Mouse (Mus musculus) embryonic stem cell, embryonic (primary cell): Measurements from ENCODE around the gene Stt3b.

Source experiments
- CTCF ChIA-PET, 4 experiments: fragments of 300-600 bp in 2 of 4; fragments of 350-600 bp in 2 of 4; sonication (Branson Sonifier 250); formaldehyde crosslinking; loops; one replicate each; lab custom pipeline; 2022; ENCODE audit warnings: inconsistent platforms in 2 of 4; lab: Charles Lee
- POLR2A ChIA-PET, 4 experiments: fragments of 300-600 bp in 2 of 4; fragments of 350-600 bp in 2 of 4; sonication (Branson Sonifier 250); formaldehyde crosslinking; loops; one replicate each; lab custom pipeline; 2022; ENCODE audit warnings: antibody characterized with exemption in 4 of 4, inconsistent platforms in 1 of 4; lab: Charles Lee

Stt3b gene

DNA sequence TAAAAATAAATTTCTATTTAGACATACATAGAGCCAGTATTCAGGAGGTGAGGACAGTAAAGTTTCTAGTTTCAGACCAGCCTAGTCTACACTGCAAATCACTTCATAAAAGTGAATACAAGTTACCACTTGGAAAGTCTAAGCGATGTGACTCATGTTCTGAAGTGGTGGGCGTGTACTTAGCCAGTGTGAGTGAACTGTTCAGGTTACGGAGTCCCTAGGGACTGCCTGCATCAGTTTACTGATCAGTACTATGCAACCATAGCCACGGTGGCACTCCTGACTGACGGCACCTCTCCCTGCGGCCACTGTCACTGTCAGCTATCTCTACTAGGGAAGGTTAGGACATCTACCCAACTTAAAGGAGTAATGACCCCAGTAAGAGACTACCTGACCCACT lies 65.1 kb downstream of the Stt3b start:
- POLR2A ChIA-PET, result interaction anchor here in 1 of 4 experiments (1.1 to 1.3 kb wide), 2 partner anchors 13 to 16 kb away, joined by 3 to 4 read pairs; no protein-coding TSS in a partner anchor
- CTCF ChIA-PET, result no interaction called here

DNA sequence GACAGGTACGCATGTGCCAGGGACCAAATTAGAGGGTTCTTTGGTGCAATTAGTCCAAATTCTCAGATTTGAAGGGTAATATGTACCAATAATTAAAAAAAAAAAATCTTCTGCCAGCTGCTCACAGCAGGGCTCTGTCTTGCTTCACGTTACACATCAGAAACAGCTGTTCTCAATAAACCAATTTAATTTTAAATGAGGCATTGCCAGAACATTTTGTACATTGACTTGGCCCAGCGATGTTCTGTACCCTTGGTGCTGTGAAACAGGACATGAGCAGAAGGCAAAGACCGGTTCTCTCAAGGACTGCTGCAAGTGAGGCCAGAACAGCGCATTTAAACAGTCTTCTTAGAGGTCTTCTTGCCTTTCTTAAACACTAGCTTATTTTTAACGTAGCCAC lies 66.6 kb downstream of the Stt3b start:
- CTCF ChIA-PET, result interaction anchor here in 1 of 4 experiments (0.9 kb wide), 1 partner anchor 28 kb away, joined by 3 read pairs; no protein-coding TSS in a partner anchor

DNA sequence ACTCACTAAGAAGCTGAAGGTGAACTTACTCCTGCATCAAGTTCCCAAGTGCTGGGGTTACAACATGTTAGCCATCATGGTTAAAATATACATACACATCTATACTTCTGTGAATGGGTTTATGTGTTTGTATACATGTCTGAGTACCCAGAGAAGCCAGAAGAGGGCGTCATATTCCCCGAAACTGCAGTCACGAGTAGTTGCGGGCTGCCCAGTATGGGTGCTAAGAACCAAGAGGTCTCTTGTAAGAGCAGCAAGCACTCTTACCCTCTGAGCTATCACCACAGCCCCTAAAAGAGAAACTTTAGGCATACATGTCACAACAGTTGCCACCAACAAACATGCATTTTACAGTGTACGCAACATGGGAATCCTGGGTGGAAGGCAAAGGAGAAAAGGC lies 70.4 kb downstream of the Stt3b start:
- CTCF ChIA-PET, result interaction anchor here in 3 of 4 experiments (0.6 to 1.2 kb wide), 6 partner anchors 15 to 438 kb away, joined by 3 to 4 read pairs (median 3); no protein-coding TSS in a partner anchor
- POLR2A ChIA-PET, result interaction anchor here in 3 of 4 experiments (0.5 to 2.1 kb wide), 8 partner anchors 8 to 249 kb away, joined by 3 to 8 read pairs (median 4); partner anchors contain the start of gene Stt3b (in 1 of the 3)

More for the DNA sequence above, 66.6 kb downstream of the Stt3b start:
- POLR2A ChIA-PET, result interaction anchor here in 2 of 4 experiments (0.9 to 2.2 kb wide), 4 partner anchors 29 to 74 kb away, joined by 3 to 6 read pairs (median 6); partner anchors contain the start of gene Stt3b (in 2 of the 2)

DNA sequence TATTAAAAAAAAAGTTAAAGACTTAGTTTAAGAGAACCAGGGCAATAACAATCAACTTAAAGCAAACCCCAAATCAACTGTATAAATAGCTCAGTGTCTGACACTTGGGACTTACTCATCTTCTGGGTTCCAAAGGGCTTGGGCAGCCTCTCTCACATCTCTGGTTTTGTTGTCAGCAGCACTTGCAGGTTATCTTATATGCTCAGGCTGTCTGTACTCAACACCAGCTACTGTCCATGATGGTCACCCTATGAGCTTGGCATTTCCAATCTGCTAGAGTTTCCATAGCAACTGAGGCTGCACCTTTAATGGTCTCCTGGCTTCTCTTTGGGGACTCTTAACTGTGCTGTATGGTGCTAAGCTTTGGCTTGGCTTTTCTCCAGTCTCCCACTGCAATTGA lies 72.3 kb downstream of the Stt3b start:
- POLR2A ChIA-PET, result interaction anchor here in 2 of 4 experiments (0.8 to 1.2 kb wide), 7 partner anchors 9 to 45 kb away, joined by 3 to 5 read pairs (median 3); no protein-coding TSS in a partner anchor
- CTCF ChIA-PET, result interaction anchor here in 1 of 4 experiments (0.7 kb wide), 1 partner anchor 9 kb away, joined by 4 read pairs; no protein-coding TSS in a partner anchor

DNA sequence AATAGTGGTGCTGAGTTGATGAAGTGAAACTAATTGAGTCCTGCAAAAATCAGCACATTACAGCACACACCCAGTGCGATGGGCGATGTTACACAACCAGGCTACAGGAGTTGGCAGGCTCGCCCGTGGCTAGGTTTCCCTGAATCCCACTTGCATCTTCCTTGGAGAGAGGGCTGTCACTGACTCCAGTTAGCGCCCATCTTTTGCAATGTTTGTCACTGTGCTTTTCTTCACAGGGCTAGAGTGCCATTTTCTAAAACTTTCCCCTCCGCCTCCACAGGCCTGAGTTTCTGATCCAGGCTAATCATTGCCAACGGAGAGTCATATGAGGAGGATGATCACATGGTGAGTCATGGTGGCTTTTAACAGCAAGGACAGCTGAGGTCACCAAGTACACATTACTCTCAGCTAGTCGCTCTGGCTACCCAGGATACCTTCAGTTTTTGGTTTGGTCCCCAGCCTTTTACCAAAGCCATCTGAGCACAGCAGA lies 73.8 kb downstream of the Stt3b start:
- CTCF ChIA-PET, result no interaction called here
- POLR2A ChIA-PET, result no interaction called here

DNA sequence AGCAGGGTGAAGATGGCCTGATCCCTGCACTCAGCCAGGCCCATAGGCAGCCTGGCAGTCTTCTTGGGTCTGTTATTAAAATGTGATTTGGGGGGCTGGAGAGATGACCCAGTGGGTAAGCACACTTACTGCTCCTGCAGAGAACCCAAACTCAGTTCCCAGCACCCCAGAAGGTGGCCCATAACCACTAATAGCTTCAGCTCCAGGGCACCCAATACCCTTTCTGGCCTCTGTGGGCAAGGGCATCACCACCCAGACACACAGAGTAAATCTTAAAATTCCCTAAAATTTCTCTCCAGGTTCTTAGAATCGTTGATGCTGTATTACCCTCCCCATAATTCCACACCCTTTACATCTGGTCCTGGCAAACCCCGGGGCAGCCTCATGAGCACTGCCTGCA lies 75.7 kb downstream of the Stt3b start:
- ChIA-PET CTCF (interaction anchor here in 2 of 4 experiments (0.6 to 0.7 kb wide), 2 partner anchors 36 to 351 kb away, joined by 3 to 5 read pairs; no protein-coding TSS in a partner anchor), POLR2A (interaction anchor here in 1 of 4 experiments (1.4 kb wide), 1 partner anchor 19 kb away, joined by 3 read pairs; no protein-coding TSS in a partner anchor)

DNA sequence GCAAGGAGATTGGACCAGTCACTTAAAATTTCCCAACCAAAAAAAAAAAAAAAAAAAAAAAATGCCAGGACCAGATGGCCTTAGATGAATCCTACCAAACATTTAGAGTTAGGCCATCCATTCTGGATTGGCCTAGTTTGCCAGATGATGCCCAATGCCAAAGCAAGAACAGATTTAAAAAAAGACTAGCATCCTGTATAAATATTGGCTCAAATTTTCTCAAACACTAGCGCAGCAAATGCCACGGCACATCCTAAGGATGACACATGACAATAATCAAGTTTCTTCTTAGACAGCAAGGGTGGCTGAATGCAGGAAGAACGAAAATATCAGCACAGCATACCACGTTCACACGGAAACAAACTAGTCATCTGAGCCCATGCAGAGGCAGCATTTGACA lies 76.5 kb downstream of the Stt3b start:
- ChIA-PET CTCF (no interaction called here), POLR2A (interaction anchor here in 1 of 4 experiments (1.4 kb wide), 1 partner anchor 20 kb away, joined by 3 read pairs; no protein-coding TSS in a partner anchor)

DNA sequence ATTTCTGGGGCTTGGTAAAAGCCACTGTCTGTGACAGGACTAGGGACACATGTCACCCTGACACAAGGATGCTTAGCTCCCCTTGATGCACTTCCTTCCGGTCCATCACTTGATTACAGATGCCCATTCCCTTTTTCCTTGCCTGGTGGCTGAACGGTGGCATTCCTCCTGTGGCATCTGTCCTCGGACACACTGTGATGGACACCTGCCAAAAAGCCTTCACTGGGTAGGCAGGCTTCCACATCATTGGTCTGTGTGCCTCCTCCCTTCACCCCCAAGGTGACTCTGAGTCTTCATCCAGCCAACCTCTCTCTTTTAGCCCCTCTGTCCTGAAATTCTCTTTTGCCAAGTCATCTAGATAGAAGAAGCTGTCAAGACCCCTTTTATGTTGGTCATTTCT lies 78.7 kb downstream of the Stt3b start:
- ChIA-PET CTCF (interaction anchor here in 2 of 4 experiments (0.6 to 1.2 kb wide), 2 partner anchors 17 to 62 kb away, joined by 3 read pairs; no protein-coding TSS in a partner anchor), POLR2A (interaction anchor here in 3 of 4 experiments (0.8 to 2.1 kb wide), 6 partner anchors 9 to 79 kb away, joined by 3 to 6 read pairs (median 4); partner anchors contain the start of gene Stt3b (in 1 of the 3))

DNA sequence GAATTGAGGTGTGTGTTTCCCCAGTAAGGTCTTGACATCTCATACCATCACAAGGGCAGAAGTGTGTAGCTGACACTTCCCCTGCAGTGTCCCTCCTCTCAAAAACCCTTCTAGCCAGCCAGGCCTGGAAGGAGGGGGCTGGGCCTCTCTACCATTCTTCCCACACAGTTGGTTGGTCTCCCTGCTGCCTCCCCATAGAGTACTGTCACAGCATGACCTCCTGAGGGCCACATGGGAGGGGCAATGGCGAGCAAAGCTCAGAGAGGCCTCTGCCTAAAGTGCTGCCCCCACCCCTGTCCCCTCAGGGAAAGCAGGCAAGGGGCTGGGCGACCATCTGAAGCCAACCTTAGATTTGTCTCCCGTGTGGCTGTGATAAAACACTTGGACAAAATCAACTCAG lies 80.1 kb downstream of the Stt3b start:
- ChIA-PET POLR2A (interaction anchor here in 3 of 4 experiments (0.6 to 2.5 kb wide), 10 partner anchors 9 to 82 kb away, joined by 3 to 14 read pairs (median 4); partner anchors contain the start of gene Stt3b (in 1 of the 3)), CTCF (interaction anchor here in 2 of 4 experiments (0.6 to 0.7 kb wide), 2 partner anchors 15 to 37 kb away, joined by 3 read pairs; no protein-coding TSS in a partner anchor)

DNA sequence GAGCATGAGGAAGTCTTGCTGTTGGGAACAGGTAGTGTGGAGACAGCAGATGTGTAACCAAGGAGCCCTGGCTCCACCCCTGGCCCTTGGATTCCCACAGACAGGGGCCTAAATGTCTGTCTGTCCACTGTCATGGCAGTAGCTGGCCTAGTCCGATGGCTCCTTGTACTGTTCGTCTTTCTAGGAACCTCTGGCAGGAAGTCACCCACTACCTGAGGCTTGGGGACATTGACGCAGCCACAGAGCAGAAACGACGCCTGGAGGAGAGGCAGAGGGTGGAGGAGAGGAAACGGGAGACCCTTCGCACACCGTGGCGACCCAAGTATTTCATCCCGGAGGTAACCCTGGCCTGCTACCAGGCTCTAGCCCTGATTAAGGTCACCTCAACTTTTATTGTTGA lies 80.5 kb downstream of the Stt3b start:
- POLR2A ChIA-PET, result interaction anchor here in 3 of 4 experiments (0.6 to 2.5 kb wide), 8 partner anchors 10 to 645 kb away, joined by 3 to 14 read pairs (median 4); no protein-coding TSS in a partner anchor
- CTCF ChIA-PET, result interaction anchor here in 2 of 4 experiments (0.6 to 1.2 kb wide), 5 partner anchors 8 to 181 kb away, joined by 3 to 4 read pairs (median 3); no protein-coding TSS in a partner anchor

DNA sequence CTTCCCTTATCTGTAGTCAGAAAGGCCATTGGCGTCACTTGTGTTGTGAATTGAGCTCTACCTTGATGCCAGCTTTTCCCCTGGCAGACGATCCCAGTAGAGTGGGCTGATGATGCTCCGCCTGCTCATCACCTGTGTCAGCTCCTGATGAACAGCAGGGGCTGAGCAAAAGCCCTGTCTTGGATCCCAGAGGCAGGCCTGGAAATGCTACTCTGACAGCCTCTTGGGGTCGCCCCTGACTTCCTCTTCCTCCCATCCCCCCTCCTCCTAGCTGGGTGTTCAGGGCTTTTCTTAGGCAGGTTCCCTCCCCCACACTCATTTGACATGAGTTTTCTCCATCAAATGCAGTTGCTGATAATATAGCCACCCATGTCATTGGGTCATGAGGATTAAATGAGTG lies 81.1 kb downstream of the Stt3b start:
- ChIA-PET POLR2A (interaction anchor here in 3 of 4 experiments (0.5 to 2.5 kb wide), 9 partner anchors 9 to 645 kb away, joined by 3 to 14 read pairs (median 4); no protein-coding TSS in a partner anchor), CTCF (interaction anchor here in 2 of 4 experiments (0.6 to 1.2 kb wide), 4 partner anchors 9 to 181 kb away, joined by 3 to 4 read pairs (median 4); no protein-coding TSS in a partner anchor)

DNA sequence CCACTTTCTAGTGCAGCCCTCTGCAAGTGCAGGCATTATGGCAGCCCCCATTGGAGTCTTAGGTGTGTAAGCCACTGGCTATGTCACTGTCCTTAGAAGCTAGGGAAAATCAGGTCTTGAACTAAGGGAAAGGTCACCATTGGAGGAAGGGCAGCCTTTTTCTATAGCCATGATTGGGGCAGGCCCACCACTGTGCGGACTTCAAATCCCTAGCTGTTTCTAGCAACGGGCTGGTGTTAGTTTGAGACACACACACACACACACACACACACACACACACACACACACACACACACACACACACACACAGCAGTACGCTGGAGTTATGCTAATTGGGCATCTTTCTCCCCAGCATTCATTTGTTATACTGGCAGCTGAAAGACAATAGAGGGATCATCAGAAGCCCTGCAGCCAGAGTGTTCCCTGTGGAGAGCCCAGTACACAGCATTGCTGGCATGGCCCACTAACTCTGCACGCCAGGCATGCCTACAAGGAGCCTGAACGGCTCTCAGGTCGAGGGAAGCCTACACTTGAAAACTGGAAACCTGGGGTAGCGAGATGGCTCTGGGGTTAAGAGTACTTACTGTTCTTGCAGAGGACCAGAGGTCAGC lies 85.4 kb downstream of the Stt3b start:
- CTCF ChIA-PET, result interaction anchor here in 3 of 4 experiments (0.6 to 1.1 kb wide), 4 partner anchors 15 to 477 kb away, joined by 3 read pairs; no protein-coding TSS in a partner anchor

DNA sequence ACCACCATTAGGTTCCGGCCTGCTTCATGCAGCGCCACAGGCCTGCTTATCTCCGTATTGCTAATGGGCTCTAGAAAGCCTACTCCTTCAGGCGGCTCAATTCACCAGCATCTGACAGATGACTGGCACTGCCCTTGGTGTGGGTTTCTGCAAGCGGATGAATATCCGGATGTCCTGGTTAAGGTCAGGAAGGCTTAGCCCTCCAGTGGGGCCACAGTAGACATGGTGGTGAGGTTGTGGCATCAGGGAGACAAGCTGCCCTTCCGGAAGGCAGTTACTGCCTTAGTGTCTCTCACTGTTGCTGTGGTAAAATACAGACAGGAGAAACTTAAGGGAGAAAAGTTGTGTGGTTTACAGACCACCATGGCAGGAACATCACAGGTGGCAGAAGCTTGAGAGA lies 89.0 kb downstream of the Stt3b start:
- POLR2A ChIA-PET, result interaction anchor here in 1 of 4 experiments (0.6 to 0.7 kb wide), 2 partner anchors 243 to 795 kb away, joined by 3 to 5 read pairs; partner anchors contain the start of gene Osbpl10
- CTCF ChIA-PET, result no interaction called here

More for the DNA sequence above, 85.4 kb downstream of the Stt3b start:
- POLR2A ChIA-PET, result interaction anchor here in 3 of 4 experiments (0.5 to 1.5 kb wide), 7 partner anchors 9 to 1287 kb away, joined by 3 to 6 read pairs (median 3); no protein-coding TSS in a partner anchor

DNA sequence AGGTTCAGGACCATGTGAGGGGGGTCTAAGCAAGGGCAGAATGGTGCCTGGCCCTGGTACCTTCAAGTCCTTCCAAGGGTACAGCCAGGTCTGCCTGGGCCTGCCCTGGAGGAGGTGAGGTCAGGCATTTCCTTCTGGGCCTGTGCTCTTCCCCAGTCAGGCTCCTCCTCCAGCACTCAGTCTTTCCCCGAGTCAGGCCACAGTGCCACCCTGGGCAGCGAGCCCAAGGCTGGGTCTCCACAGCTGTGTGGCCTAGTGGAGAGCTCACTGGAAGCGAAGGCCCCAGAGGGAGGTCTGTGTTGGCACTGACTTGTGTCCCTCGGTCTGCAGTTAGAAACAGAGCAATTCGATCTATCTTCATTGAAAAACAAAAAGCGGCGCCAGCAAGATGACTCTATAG lies 89.8 kb downstream of the Stt3b start:
- ChIA-PET POLR2A (interaction anchor here in 1 of 4 experiments (0.7 kb wide), 1 partner anchor 242 kb away, joined by 3 read pairs; the partner anchor contains the start of gene Osbpl10), CTCF (no interaction called here)

DNA sequence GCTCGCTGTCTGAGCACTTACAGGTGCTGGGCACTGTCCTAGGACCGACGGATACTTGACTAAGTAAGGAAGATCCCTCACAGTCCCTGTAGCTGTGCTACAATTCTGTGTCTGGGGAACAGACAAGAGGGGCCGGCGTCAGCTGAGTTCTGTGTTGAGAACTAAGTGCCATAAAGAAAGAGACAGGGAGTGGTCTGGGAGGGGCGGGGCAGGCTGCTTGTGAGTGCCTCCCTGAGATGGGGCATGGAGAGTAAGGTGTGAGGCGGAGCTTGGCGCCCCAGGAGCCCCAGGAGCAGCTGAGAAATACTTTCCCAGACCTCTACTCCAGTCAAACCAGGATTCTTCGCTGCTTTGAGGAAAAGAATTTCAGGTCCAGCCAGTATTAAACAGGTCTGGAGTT lies 92.2 kb downstream of the Stt3b start:
- ChIA-PET POLR2A (interaction anchor here in 1 of 4 experiments (1.0 kb wide), 1 partner anchor 9 kb away, joined by 4 read pairs; no protein-coding TSS in a partner anchor), CTCF (interaction anchor here in 1 of 4 experiments (0.6 kb wide), 1 partner anchor 571 kb away, joined by 3 read pairs; no protein-coding TSS in a partner anchor)

DNA sequence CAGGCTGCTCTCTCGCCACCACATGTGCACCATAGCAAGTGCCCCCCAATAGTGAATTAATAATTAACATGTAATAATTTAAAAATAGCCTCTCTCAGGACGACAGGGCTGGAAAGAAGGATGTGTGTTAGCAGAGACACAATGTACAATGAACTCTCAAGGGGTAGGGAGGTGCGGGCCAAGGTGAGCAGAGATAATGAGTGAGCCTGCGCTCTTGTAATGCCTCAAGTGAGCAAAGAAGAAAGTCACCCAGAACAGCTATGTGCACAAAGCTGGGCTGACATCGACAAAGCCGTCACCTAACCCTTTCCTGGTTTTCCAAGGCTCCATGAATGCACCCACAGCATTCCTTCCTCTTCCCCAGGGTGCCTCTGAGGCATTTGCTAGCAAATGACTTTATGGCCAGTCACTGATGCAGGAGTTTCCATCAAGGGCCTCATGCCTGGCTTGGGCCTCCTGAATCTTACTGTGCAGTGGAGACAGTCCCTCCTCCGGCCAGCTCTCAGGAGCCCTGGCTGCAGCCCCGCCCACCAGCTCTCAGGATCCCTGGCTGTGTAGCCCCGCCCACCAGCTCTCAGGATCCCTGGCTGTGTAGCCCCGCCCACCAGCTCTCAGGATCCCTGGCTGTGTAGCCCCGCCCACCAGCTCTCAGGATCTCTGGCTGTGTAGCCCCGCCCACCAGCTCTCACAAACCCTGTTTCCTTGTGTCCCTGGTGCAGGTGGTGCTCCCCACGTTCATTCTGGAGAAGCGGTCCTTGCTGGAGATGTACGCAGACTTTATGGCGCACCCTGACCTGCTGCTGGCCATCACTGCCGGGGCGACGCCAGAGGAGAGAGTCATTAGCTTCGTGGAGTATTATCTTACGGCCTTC lies 94.2 kb downstream of the Stt3b start:
- POLR2A ChIA-PET, result interaction anchor here in 3 of 4 experiments (0.6 to 4.4 kb wide), 14 partner anchors 9 to 111 kb away, joined by 3 to 30 read pairs (median 4); partner anchors contain the start of gene Stt3b (in 2 of the 3)
- CTCF ChIA-PET, result interaction anchor here in 3 of 4 experiments (0.5 to 1.1 kb wide), 11 partner anchors 12 to 873 kb away, joined by 3 to 5 read pairs (median 3); no protein-coding TSS in a partner anchor
